Mouse (Mus musculus): Measurements from ENCODE around the gene Eef2kmt. TPM values are rescaled to one million over a fixed set of nuclear protein-coding genes. Genes with fewer than 3 reads are reported as not detected.
A peak's percentile ranks its signal among the peaks of the same experiment; 100 is the strongest.
"Not testable (repeated sequence)": the region's sequence is repeated elsewhere in the genome, so short reads cannot be mapped to it uniquely, and the experiment has no call there.

Eef2kmt gene
- polyA plus RNA-seq, 1 experiment from 2014 or later = 31.9 TPM

DNA sequence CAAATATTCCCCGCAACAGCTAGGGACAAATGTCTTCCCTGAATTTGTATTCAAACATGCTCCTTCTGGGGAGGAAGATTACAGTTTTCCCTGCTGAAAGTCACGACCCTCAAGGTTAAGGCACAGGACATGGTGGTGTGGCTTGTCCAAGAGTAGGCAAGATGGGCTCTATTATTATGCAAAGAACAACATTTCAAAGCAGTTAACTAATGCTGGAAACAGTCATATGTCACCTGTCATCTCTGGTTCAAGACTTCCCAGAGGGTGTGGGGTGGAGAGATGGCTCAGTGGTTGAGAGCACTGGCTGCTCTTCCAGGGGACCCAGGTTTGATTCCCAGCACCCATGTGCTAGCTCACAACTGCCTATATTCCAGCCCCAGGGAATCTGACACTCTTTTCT is 3.5 kb downstream of the Eef2kmt start:
- H3K4me1 ChIP-seq = peaks cover 21% of the 10 kb centered on the region
- ATAC-seq (replicated peaks; ENCODE audit: low FRiP score) = no peak
- peaks cover 48% of the 10 kb centered on the region for H3K36me3 ChIP-seq
- no peak overlapping the region for H3K27ac ChIP-seq
- H3K27me3 ChIP-seq = no peaks in the 10 kb centered on the region
- no peak overlapping the region for H3K4me3 ChIP-seq (replicated peaks)
- H3K9me3 ChIP-seq (replicated peaks) = no peaks in the 10 kb centered on the region
- WGBS = 89% methylated on average over 2 of the region's 2 CpGs
- no peak overlapping the region for H3K4me2 ChIP-seq
- no peak overlapping the region for H3K9ac ChIP-seq

GRCm38 (mm10) chr16:5250891-5251290 is 4.9 kb downstream of the Eef2kmt start:
- Histone ChIP-seq H3K4me3 (replicated peaks) (no peak overlapping the region), H3K27ac (no peak overlapping the region), H3K4me1 (peaks cover 13% of the 10 kb centered on the region), H3K27me3 (no peaks in the 10 kb centered on the region), H3K4me2 (no peak overlapping the region), H3K36me3 (peaks cover 58% of the 10 kb centered on the region), H3K9me3 (replicated peaks) (no peaks in the 10 kb centered on the region), H3K9ac (no peak overlapping the region)
- 91% methylated on average over 3 of the region's 3 CpGs for WGBS
- ATAC-seq (replicated peaks; ENCODE audit: low FRiP score) = no peak

DNA sequence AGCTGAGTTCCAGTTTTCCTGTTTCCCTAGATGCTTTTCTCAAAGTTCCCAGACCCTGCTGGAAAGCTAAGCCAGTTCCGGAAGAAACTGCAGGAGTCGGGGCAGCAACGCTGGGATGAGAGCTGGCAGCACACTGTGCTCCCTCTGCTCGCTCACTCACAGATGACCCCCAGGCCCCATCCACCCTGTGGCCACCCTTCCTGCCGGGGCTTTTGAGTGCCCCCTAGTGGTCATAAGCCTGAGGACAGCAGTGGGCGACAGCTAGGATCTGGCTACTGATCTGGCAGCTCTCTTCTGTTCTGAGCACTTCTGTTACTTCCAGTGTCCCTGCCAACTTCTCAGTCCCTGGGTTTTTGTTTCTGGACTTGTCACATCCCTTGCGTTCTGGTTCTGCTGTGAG is 11.4 kb downstream of the Eef2kmt start:
- H3K27me3 ChIP-seq = no peaks in the 10 kb centered on the region
- H3K36me3 ChIP-seq = peaks cover 92% of the 10 kb centered on the region
- WGBS = 37% methylated on average over 7 of the region's 7 CpGs

GRCm38 (mm10) chr16:5242882-5243281 is 12.9 kb downstream of the Eef2kmt start:
- Histone ChIP-seq H3K4me2 (no peak overlapping the region), H3K9me3 (replicated peaks) (no peaks in the 10 kb centered on the region), H3K4me1 (no peaks in the 10 kb centered on the region), H3K27me3 (no peaks in the 10 kb centered on the region), H3K9ac (no peak overlapping the region), H3K36me3 (peaks cover 92% of the 10 kb centered on the region), H3K27ac (no peak overlapping the region), H3K4me3 (replicated peaks) (no peak overlapping the region)
- no peak for ATAC-seq (replicated peaks; ENCODE audit: low FRiP score)
- 87% methylated on average over 6 of the region's 6 CpGs for WGBS

More for the DNA sequence above, 11.4 kb downstream of the Eef2kmt start:
- Histone ChIP-seq H3K9ac (no peak overlapping the region), H3K9me3 (replicated peaks) (no peaks in the 10 kb centered on the region), H3K4me2 (no peak overlapping the region), H3K4me1 (no peaks in the 10 kb centered on the region), H3K4me3 (replicated peaks) (no peak overlapping the region), H3K27ac (no peak overlapping the region)
- ATAC-seq (replicated peaks; ENCODE audit: low FRiP score) = peak; percentile 59; the same call in 1 of the 2 replicates

- Histone ChIP-seq H3K4me1 (no peaks in the 10 kb centered on the region), H3K9ac (no peak overlapping the region), H3K9me3 (replicated peaks) (no peaks in the 10 kb centered on the region), H3K4me3 (replicated peaks) (no peak overlapping the region), H3K4me2 (no peak overlapping the region), H3K27me3 (no peaks in the 10 kb centered on the region), H3K27ac (no peak overlapping the region), H3K36me3 (peaks cover 90% of the 10 kb centered on the region)
- WGBS = 87% methylated on average over 4 of the region's 4 CpGs
- no peak for ATAC-seq (replicated peaks; ENCODE audit: low FRiP score)
Observed at GRCm38 (mm10) chr16:5242355-5242754, 13.4 kb downstream of the Eef2kmt start.

DNA sequence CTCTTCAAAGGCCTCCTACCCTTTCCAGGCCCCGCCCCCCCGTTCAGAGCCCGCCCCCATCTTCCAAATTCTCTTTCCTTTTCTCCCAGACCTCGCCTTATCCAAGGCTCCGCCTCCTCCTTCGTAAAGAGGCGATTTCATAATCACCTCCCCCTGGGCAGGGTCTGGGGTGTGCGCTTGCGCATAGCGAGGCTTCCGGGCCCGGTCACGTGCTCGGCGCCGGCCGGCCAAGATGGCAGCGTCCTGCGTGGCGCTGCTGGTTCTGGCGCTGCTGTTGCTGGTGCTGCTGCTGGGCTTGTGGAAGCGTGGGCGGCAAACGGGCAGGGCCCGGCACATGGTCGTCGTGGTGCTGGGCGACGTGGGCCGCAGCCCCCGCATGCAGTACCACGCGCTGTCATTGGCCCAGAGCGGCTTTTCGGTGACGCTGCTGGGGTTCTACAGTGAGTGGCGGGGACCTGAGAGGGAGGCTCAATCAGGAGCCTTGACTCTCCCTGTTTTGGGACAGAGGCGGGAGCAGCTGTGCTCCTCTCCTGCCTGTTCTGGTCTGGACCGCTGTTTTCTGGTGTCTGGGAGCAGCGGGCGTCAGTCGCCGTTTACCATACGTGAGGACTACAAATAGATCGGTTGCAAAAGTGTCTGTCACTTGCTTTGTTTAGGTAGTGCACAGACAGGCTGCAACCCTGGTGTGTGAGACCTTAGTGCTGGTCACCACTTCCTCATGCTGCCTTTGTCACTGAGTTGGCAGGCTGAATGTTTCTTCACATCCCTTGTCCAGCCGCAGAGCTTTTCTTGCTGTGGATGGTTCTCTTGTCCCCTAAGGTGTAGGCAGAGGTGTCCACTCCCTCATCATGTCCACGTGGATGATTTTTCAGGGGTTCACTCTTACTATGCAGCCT is 22.1 kb downstream of the Eef2kmt start, which contains the start of gene Alg1:
Alg1 (plus strand) TSS at position 204 of the 896 bp plus-strand sequence.
- peak; percentile 97 for ATAC-seq (replicated peaks; ENCODE audit: low FRiP score)
- 2% methylated on average over 47 of the region's 47 CpGs for WGBS

DNA sequence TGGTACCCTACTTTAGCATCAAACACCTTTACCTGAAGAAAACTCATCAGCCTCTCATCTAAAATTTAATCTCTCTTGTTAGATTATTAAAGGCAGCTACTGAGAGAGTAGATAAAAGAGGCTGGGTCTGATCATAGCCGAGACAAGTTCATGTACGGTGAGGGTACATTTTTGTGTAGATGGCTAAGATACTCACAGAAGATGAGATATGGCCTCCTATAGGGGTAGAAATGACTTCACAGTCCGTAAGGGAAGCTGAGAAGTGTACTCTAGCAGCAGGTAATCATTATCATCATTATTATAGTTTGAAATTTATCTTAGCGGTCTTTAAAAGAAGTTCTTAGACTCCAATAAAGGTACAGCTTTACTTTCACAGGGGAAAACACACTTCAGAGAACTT is 22.8 kb downstream of the Eef2kmt start:
- peak overlapping the region; percentile 48 for H3K4me2 ChIP-seq
- H3K4me3 ChIP-seq (replicated peaks) = peak overlapping the region; percentile 65
- ATAC-seq (replicated peaks; ENCODE audit: low FRiP score) = no peak; the same call in 1 of the 2 replicates
- 0 out of 2 replicates have a peak, but pooled peaks cover 4% of the 10 kb centered on the region for H3K36me3 ChIP-seq
- H3K9ac ChIP-seq = no peak overlapping the region
- H3K27ac ChIP-seq = no peak overlapping the region
- H3K4me1 ChIP-seq = peaks cover 13% of the 10 kb centered on the region
- H3K9me3 ChIP-seq (replicated peaks) = 0 out of 2 replicates have a peak, but pooled peaks cover 4% of the 10 kb centered on the region
- 72% methylated on average over 4 of the region's 4 CpGs for WGBS
- H3K27me3 ChIP-seq = no peaks in the 10 kb centered on the region

More for the DNA sequence above, 22.1 kb downstream of the Eef2kmt start, which contains the start of gene Alg1:
- no peaks in the 10 kb centered on the region for H3K27me3 ChIP-seq
- peak within 1 kb of the TSS; percentile 86 for H3K4me2 ChIP-seq
- peak within 1 kb of the TSS; percentile 65 for H3K4me3 ChIP-seq (replicated peaks)
- peaks cover 13% of the 10 kb centered on the region for H3K4me1 ChIP-seq
- peak within 1 kb of the TSS; percentile 62 for H3K9ac ChIP-seq
- 0 out of 2 replicates have a peak, but pooled peaks cover 4% of the 10 kb centered on the region for H3K9me3 ChIP-seq (replicated peaks)
- H3K27ac ChIP-seq = peak within 1 kb of the TSS; percentile 23; the same call in 1 of the 2 replicates
- peaks cover 10% of the 10 kb centered on the region; the same call in 1 of the 2 replicates for H3K36me3 ChIP-seq

DNA sequence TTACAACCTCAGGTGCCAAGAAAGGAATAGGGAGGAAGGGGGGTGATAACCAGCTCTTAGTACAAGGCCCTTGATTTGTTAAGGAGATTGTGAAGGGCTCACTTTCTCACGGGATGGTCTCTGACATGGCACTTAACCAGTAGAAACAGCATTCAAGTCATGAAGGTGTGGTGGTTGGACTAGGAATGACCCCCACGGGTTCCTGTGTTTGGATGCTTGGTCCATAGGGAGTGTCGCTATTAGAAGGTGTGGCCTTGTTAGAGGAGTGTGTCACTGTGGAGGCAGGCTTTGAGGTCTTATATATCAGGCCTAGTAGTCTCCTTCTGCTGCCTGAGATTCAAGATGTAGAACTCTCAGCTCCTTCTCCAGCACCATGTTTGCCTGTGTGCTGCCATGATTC is 27.7 kb downstream of the Eef2kmt start:
- H3K27ac ChIP-seq; H3K4me1 ChIP-seq; ATAC-seq (replicated peaks; ENCODE audit: low FRiP score); H3K9ac ChIP-seq; H3K4me2 ChIP-seq; H3K9me3 ChIP-seq (replicated peaks); H3K36me3 ChIP-seq; H3K27me3 ChIP-seq; H3K4me3 ChIP-seq (replicated peaks): not testable (repeated sequence)
- WGBS = 53% methylated on average over 3 of the region's 3 CpGs

GRCm38 (mm10) chr16:5227501-5227900 is 28.3 kb downstream of the Eef2kmt start:
- not testable (repeated sequence) for H3K4me2 ChIP-seq; H3K27me3 ChIP-seq; ATAC-seq (replicated peaks; ENCODE audit: low FRiP score); H3K4me1 ChIP-seq; H3K27ac ChIP-seq; H3K4me3 ChIP-seq (replicated peaks); H3K36me3 ChIP-seq; H3K9me3 ChIP-seq (replicated peaks); H3K9ac ChIP-seq
- 72% methylated on average over 19 of the region's 19 CpGs for WGBS

GRCm38 (mm10) chr16:5226534-5226933 is 29.2 kb downstream of the Eef2kmt start:
- not testable (repeated sequence) for H3K27me3 ChIP-seq; H3K9ac ChIP-seq; H3K4me3 ChIP-seq (replicated peaks); H3K27ac ChIP-seq; ATAC-seq (replicated peaks; ENCODE audit: low FRiP score); H3K9me3 ChIP-seq (replicated peaks); H3K36me3 ChIP-seq; H3K4me1 ChIP-seq; H3K4me2 ChIP-seq
- WGBS = 7% methylated on average over 1 of the region's 1 CpGs

DNA sequence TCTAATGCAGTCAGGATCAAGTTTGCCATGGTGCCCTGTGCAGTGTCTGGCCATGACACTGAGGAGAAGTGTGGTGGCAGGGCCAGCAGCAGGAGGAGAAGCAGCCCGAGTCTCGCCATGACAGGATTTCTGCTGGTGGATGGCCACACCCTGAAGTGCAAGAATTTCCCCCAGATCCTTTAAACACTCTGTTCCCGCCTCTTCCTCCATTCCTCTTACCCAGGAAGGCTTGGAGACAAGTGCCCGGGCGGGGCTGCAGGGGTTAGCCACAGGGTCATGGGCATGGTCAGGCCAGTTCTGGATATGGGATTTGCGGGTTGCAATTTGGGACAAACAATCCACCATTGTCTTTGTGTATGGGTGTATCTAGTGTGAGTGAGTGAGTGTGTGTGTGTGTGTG is 33.6 kb downstream of the Eef2kmt start, which contains the start of gene AU021092:
AU021092 (minus strand) TSS at position 160 of the 400 bp plus-strand sequence.
- WGBS = 59% methylated on average over 6 of the region's 6 CpGs
- H3K36me3 ChIP-seq = no peaks in the 10 kb centered on the region
- 0 out of 2 replicates have a peak, but pooled peaks cover 4% of the 10 kb centered on the region for H3K4me1 ChIP-seq
- no peaks in the 10 kb centered on the region for H3K9me3 ChIP-seq (replicated peaks)
- peaks cover 3% of the 10 kb centered on the region for H3K27me3 ChIP-seq
- ATAC-seq (replicated peaks; ENCODE audit: low FRiP score) = no peak
- no peak within 1 kb of the TSS for H3K27ac ChIP-seq
- H3K9ac ChIP-seq = no peak within 1 kb of the TSS
- H3K4me2 ChIP-seq = peak within 1 kb of the TSS; percentile 10; the same call in 1 of the 2 replicates
- no peak within 1 kb of the TSS for H3K4me3 ChIP-seq (replicated peaks)

GRCm38 (mm10) chr16:5221403-5221802 is 34.4 kb downstream of the Eef2kmt start:
- WGBS = 62% methylated on average over 4 of the region's 4 CpGs
- Histone ChIP-seq H3K27me3 (peaks cover 3% of the 10 kb centered on the region), H3K4me1 (0 out of 2 replicates have a peak, but pooled peaks cover 4% of the 10 kb centered on the region), H3K27ac (no peak overlapping the region), H3K9ac (no peak overlapping the region), H3K4me3 (replicated peaks) (no peak overlapping the region), H3K9me3 (replicated peaks) (no peaks in the 10 kb centered on the region), H3K36me3 (no peaks in the 10 kb centered on the region), H3K4me2 (no peak overlapping the region)
- no peak for ATAC-seq (replicated peaks; ENCODE audit: low FRiP score)

All from kidney, embryonic 15.5 days (tissue).